Mouse (Mus musculus): ENCODE measurements around the gene Atf7ip.
"Not testable (repeated sequence)": the region's sequence is repeated elsewhere in the genome, so short reads cannot be mapped to it uniquely, and the experiment has no call there.

Atf7ip gene

GRCm38 (mm10) chr6:136505867-136506266 lies at the start of gene Atf7ip:
TSS of gene Atf7ip (plus strand) at chr6:136506167.
- not testable (repeated sequence) for DNase-seq (ENCODE audit: low spot score)

- DNase-seq (ENCODE audit: low spot score), result no peak
Measured at GRCm38 (mm10) chr6:136456302-136456701, 49.7 kb upstream of the Atf7ip start.

- DNase-seq (ENCODE audit: low spot score), result no peak
Measured at GRCm38 (mm10) chr6:136459156-136459555, 46.8 kb upstream of the Atf7ip start.

- no peak for DNase-seq (ENCODE audit: low spot score)
Measured at GRCm38 (mm10) chr6:136463491-136463890, 42.5 kb upstream of the Atf7ip start.

- no peak for DNase-seq (ENCODE audit: low spot score)
Measured at GRCm38 (mm10) chr6:136464121-136464621, 41.8 kb upstream of the Atf7ip start.

DNA sequence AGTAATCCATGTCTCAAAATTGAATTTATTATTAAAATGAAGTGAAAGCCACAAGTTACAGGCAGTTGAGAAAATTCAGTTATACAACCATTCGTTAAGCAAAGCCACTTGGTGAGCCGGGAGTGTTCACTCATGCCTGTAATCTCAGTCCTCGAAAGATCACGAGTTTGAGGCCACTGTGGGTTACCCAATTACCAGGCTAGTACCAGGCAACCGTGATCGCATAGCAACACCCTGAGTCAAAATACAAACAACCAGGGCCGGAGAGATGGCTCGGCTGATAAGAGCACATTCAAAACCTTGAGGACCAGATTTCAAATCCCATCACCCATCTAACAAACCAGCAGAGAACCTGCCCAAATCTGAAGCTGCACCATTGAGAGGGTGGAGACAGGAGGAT lies 40.9 kb upstream of the Atf7ip start:
- DNase-seq (ENCODE audit: low spot score), result peak; percentile 11

DNA sequence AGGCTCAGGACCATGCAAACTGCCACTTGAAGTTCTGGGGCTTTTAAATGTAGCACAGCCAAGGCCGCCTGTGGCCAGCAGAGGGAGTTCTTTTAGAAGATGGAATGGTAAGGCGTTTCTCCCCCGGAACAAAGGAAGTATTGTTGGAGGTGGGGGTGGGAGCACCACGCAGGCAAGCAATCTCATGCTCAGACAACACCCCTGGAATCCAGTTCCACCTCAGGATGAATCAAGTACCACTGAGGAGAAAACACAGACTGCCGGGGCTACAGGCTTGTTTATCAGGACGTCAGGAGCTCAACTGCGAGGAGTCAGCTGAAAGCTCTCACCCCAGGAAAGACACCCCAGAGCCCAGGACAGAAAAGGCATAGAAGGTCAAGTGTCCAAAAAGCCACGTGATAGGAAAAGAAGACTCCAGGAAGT lies 40.0 kb upstream of the Atf7ip start:
- peak; percentile 74 for DNase-seq (ENCODE audit: low spot score)

DNA sequence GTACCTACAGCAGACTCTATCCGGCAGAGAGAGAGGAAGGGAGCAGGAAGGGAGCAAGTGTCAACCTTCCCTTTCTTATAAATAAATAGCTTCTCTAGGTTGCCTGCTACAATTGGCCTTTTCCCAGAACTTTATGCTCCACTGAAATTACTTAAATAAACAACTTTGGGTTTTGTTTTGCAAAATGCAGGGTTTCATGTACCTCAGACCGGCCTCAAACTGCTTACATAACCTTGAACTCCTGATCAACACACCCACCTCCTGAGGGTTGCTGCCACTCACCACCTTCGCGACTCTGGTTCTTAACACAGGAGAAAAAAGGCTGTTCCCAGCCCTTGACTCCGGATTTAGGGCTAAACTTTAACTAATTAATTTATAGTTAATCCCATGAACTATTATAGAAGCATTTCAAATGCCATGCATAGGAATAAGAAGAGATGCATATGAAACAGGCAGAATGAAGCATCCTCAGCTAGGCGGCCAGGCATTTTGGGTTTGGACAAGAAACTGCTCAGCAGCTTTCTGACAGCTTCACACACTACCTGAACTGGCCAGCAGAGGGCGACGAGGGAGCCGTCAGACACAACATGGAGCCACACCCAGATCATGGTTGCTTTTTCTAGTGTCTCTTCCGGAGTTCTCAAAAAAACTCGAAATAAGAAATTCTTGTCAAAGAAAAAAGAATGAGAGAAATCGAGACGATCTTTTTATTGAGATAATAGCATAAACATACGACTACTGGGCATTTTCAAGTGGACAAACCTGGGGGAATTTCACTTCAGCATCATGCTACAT lies 38.8 kb upstream of the Atf7ip start:
- peak; percentile 79 for DNase-seq (ENCODE audit: low spot score)

- DNase-seq (ENCODE audit: low spot score), result peak; percentile 40
Measured at GRCm38 (mm10) chr6:136467837-136468236, 38.1 kb upstream of the Atf7ip start.

- peak; percentile 97 for DNase-seq (ENCODE audit: low spot score)
Measured at GRCm38 (mm10) chr6:136468401-136468912, 37.5 kb upstream of the Atf7ip start.

- DNase-seq (ENCODE audit: low spot score), result no peak
Measured at GRCm38 (mm10) chr6:136468974-136469792, 36.8 kb upstream of the Atf7ip start.

- DNase-seq (ENCODE audit: low spot score), result peak; percentile 14
Measured at GRCm38 (mm10) chr6:136469807-136470206, 36.2 kb upstream of the Atf7ip start.

- DNase-seq (ENCODE audit: low spot score), result peak; percentile 92
Measured at GRCm38 (mm10) chr6:136470321-136471230, 35.4 kb upstream of the Atf7ip start.

GRCm38 (mm10) chr6:136471601-136472000 lies 34.4 kb upstream of the Atf7ip start:
- peak; percentile 13 for DNase-seq (ENCODE audit: low spot score)

DNA sequence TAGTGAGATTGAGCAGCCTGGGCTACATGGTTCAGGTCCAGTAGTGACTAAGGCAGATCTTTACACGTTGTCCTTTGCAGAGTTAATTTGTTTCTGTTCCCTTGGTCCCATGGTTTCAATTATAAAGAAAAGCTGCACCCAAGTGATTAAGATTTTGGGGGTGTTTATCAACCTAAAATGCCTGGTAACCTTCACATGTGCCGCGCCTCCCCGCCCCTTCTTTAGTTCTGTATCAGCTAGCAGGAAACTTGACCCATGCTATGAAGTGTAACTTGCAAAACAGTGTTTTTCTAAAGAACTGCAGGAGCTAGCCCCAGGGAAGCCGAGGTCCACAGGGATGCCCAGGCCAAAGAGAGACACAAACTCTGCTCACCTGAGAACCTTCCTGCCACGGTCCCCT lies 33.2 kb upstream of the Atf7ip start:
- DNase-seq (ENCODE audit: low spot score), result no peak

DNA sequence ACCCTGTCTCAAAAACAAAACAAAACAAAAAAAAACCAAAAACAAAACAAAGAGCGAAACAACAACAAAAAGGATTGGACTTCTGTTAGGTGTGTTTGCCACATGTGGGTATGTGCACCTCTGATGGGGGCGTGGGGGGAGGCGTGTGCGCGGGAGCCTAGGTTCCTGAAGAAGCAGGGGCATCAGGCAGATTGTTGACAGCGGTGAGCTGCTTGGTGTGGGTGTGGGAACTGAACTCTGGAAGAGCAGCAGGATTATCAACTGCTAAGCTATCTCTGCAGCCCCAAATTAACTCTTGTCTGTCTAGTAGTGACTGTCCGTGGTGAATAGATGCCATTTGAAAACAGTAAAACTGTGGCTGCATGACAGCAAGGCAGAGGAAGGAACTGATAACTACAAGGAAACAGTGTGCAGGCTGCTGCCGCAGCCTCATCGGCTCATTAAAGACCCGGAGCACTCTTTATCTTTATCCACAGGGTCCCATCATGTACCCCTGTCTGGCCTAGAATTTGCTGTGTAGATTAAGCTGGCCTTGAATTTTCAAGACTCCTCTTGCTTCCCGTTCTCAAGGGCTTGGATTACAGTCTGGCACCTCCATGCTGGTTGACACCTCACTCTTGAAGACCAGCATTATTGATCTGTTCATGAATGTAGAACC lies 32.4 kb upstream of the Atf7ip start:
- no peak for DNase-seq (ENCODE audit: low spot score)

- DNase-seq (ENCODE audit: low spot score), result peak; percentile 58
Measured at GRCm38 (mm10) chr6:136475171-136475860, 30.7 kb upstream of the Atf7ip start.

GRCm38 (mm10) chr6:136477878-136478277 lies 28.1 kb upstream of the Atf7ip start:
- no peak for DNase-seq (ENCODE audit: low spot score)

DNA sequence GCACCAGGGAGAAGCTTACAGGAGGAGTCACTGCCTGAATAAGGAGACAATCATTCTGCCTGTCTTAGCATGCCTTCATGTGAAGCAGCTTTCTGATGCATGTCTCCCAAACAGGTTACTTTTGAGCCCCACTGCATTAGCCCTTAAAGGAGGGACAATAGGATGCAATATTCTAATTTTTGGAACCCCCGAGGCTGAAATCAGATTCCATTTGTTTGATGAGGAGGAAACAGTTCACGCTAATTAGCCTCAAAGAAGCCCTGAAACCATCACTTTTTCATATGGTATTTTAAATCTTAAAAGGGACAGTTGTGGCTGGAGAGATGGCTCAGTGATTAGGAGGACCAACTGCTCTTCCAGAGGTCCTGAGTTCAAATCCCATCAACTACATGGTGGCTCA lies 22.4 kb upstream of the Atf7ip start:
- DNase-seq (ENCODE audit: low spot score), result peak; percentile 8

GRCm38 (mm10) chr6:136484093-136484492 lies 21.9 kb upstream of the Atf7ip start:
- no peak for DNase-seq (ENCODE audit: low spot score)

Measured in retina, embryonic 14.5 days (tissue).